Mouse (Mus musculus) heart, adult 18-20 months (tissue): Measurements from ENCODE around the gene Nup205. TPM values are rescaled to one million over a fixed set of nuclear protein-coding genes. Genes with fewer than 3 reads are reported as not detected.
"Not testable (repeated sequence)": the region's sequence is repeated elsewhere in the genome, so short reads cannot be mapped to it uniquely, and the experiment has no call there.

Experiments used
- DNase-seq, 2 experiments: peaks; one replicate each; pipeline ENCODE4 v3.0.0; 2021 to 2022; ENCODE audit warnings: mixed read lengths in 1 of 2
- long read RNA-seq, 2 experiments: library from polyadenylated mRNA; stranded (forward); transcript quantifications; one replicate each; pipeline ENCODE4 v2.0.0; 2021
- total RNA-seq, 2 experiments: library from RNA; stranded (reverse); gene quantifications; 2 replicates each; pipeline ENCODE4 v1.2.3; 2021

Nup205 gene
- total RNA-seq: 10 to 100 TPM; 15.7 to 18.7 TPM
- long read RNA-seq, experiment 1, partial matches to known transcripts: 4 of 5 reads
- long read RNA-seq, experiment 1, other reads (novel, unspliced or antisense): 1 of 5 reads
- long read RNA-seq, experiment 2: 0 reads

DNA sequence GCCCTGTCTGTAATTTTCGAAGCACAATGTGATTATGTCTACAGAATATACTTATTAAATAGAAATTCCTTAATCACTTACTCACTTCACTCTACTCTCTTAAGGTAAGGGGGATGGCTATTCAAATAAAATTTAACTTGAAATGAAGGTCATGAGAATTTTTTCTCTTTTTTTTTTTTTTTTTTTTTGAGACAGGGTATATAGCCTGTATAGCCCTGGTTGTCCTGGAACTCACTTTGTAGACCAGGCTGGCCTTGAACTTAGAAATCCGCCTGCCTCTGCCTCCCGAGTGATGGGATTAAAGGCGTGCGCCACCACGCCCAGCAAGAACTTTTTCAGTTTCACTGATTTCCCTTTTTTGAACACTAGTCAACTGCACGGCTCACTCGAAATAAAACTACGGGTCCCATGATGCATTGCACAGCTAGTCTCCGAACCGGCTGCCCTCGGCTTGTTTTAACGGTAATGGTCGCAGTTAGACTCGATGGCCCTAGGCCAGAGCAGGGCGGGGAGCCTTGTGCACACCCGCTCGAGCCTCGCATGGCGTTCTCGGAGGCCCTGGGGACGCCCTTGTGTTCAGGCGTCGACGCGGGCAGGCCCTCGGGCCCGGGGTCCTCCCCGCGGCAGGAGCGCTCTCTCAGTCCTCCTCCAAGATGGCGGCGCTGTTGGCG, at the start of gene Nup205:
Gene Nup205 (plus strand): TSS at position 443 of the 671 bp plus-strand sequence.
- peak; percentile 87 to 92 for DNase-seq

DNA sequence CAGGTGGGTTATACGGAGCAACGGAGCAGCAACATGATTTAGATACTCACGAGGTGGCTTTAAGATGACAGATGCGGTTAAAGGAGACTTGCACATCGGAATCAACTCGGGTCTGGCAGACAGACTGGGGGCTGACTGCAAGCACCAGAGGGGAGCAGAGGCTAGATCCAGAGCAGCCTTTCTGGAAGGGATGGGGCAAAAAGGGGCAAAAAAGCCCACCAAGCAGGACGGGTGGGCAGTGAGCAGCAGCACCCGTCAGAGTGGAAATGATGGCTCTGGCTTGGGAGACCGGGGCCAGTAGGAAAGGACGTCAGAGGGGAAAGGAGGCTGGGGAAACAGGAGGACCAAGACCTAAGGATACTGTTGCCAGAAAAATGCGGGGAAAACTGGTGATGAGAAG, 44.4 kb upstream of the Nup205 start:
- DNase-seq: no peak

DNA sequence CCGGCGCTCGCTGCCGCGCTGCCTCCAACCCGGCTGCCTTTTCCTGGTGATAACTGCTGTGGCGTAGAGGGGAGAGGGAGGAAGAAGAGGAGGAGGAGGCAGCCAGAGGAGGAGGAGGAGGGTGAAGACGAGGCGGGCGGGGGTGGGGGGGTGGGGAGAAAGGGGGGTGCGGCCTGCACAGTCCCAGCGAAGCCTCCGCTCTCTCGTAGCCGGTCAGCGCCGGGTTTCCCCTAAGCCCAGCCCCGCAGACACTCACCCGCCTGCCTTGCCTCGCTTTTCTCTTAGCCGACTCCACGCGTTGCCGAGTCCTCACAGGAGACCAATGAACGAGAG, 44.0 kb upstream of the Nup205 start:
- no peak for DNase-seq

DNA sequence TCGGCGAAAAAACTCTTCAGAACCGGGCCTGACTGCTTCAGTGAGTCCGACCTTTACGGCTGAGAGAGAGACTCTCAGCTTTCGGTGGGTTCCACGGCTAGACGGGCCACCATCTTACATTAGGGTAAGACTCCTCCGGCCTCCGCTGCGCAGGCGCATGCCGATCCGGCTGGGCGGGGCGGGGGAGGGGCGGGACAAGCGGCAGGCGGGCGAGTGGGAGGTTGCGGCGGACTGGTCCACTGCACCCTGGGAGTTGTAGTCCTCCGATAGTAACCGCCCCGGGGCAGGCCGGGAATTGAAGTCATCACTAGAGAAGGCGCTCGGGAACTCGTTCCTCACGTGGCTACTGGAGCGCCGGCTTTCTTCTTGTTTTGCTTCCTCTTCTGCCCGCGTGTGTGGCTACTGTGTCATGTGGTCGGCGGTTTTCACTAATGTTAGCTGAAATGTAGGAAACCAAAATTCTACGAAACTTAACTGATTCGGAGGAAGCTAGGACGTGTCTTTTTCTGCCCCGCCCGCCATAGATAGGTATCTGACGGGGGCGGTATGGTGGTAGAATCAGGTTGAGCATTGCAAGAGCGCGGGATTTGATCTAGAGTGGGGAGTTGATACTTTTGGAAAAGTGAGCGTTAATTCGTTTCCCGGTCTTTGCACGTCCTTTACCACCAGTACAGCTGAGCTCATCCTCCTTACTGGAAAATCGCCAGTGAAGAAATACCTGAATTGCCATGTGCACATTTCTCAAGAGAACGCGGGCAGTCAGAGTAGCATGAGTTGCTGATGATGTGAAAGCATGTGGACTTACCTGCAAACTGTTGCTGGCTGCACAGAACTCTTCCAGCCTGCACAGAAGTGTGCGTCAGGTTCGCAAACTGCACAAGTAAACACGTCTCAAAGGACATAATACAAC, 43.4 kb upstream of the Nup205 start, which contains the start of gene Cnot4:
Gene Cnot4 (minus strand): TSS at position 146 of the 910 bp plus-strand sequence.
- peak; percentile 99 for DNase-seq

DNA sequence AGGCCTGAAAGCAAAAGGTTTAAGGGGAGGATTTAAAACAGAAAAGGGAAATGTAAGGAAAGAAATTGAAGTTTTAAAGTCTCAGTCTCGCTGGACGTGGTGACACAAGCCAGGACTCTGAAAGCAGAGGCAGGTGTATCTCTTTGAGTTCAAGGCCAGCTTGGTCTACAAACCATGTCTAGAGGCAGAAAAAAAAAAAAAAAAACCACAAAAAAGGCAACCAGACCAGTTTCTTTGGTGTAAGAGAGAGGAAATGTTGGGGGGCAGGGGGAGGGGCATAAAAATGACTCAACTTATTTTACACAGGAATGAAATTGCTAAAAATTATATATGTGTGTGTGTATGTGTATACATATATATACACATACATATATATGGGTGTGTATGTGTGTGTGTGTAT, 42.4 kb upstream of the Nup205 start:
- DNase-seq: no peak

DNA sequence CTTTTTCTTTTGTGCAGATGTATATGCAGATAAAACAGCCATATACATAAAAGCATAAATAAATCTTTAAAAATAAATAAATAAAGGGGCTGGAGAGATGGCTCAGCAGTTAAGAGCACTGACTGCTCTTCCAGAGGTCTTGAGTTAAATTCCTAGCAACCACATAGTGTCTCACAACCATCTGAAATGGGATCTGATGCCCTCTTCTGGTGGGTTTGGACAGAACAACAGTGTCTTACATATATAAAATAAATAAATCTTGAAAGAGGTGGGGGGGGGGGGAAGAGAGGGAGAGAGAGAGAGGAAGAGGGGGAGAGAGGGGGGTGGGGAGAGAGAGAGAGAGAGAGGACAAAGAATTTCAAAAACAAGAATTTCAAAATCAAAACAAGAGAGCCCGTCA, 36.9 kb upstream of the Nup205 start:
- no peak for DNase-seq

DNA sequence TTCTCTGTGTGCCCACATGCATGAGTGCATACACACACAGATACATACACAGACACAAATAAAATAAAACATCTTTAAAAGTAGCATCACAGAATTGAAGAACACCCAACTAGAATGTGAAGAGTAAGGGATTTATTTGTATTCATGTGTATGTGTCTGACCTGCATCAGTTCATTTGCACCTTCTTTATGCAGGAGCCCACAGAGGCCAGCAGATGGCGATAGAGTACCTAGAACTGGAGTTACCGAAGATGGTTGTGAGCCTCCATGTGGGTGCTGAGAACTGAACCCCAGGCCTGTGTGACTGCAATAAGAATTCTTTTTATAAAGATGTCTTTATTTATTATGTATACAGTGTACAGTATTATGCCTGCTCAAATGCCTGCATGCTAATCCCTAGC, 31.7 kb upstream of the Nup205 start:
- no peak for DNase-seq

DNA sequence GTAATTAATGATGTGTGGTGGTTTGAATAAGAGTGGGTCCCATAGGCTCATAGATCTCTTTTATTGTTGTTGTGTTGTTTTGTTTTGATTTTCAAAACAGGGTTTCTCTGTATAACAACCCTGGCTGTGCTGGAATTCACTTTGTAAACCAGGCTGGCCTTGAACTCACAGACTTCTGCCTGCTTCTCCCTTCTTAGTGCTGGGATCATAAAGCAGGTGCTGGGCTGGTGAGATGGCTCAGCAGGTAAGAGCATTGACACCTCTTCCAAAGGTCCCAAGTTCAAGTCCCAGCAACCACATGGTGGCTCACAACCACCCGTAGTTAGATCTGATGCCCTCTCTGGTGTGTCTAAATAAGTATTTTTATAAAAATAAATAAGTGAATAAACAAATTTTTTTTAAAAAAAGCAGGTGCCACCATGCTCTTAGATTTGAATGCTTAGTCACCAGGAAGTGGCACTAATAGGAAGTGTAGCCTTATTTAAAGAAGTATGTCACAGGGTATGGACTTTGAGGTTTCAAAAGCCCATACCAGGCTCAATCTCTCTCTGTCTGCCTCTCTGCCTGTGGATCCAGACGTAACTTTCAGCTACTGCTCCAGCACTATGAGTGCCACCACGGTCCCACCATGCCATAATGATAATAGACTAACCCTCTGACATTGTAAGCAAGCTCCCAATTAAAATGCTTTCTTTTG, 29.3 kb upstream of the Nup205 start:
- DNase-seq: no peak

DNA sequence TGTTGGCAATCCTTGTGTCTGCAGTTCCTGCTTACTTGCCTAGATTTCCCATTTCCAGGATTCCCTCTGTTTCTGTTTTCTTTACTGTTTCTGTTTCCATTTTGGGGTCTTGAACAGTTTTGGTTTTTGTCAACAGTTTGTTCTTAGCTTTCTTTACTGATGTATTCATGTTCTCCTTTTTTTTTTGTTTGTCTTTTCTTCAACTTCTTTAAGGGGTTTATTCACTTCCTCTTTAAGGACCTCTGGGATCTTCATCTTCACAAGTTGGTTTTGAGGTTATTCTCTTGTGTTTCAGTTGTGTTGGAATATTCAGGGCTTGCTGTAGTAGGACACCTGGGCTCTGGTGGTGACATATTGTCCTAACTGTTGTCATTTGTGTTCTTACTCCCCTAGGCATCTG, 22.7 kb upstream of the Nup205 start:
- DNase-seq: no peak

DNA sequence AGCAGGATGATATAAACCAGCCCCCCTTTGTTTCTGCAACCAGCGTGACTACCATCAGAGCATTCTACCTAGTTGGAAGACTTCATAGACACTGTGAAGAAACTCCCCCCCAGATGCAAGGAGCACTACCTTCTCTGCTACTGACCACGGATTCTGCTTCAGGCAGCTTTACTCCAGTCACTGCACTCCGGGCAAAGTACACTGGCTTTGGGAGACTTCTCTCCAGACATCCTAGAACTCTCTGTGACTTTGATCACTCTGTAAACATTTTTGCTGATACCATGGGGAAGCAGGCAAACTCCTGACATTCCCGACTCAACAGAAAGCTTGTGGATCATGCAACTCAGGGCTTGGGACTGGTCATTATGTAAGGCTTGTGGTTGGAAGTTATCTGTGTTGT, 8.0 kb upstream of the Nup205 start:
- no peak for DNase-seq

DNA sequence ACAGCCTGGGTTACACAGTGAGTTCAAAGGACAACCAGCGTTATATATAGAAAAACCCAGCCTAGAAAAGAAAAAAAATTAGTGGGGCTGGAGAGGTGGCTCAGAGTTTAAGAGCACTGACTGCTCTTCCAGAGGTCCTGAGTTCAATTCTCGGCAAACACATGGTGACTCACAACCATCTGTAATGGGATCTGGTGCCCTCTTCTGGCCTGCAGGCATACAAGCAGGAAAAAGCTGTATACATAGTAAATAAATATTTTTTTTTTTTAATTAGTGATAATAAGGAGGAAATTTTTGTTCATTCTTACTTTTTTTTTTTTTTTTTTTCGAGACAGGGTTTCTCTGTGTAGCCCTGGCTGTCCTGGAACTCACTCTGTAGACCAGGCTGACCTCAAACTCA, 5.2 kb upstream of the Nup205 start:
- not testable (repeated sequence) for DNase-seq

DNA sequence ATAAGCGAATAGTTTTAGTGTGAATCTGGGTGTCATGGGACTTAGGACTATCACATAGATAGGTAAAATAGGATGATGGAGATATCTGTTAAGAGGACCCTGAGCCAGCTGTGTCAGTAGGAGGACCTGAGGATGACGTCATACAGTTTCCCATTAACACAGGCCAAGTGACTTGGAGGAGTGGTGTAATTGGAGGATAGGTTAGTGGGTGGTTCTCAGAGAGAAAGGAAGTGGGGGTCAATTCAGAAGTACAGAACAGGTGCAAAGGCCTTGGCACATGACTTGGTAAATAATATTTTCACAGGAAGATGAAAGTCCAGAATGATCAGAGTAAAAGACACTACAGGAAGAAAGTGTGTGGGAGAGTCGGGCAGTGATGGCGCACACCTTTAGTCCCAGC, 4.0 kb upstream of the Nup205 start:
- no peak for DNase-seq

DNA sequence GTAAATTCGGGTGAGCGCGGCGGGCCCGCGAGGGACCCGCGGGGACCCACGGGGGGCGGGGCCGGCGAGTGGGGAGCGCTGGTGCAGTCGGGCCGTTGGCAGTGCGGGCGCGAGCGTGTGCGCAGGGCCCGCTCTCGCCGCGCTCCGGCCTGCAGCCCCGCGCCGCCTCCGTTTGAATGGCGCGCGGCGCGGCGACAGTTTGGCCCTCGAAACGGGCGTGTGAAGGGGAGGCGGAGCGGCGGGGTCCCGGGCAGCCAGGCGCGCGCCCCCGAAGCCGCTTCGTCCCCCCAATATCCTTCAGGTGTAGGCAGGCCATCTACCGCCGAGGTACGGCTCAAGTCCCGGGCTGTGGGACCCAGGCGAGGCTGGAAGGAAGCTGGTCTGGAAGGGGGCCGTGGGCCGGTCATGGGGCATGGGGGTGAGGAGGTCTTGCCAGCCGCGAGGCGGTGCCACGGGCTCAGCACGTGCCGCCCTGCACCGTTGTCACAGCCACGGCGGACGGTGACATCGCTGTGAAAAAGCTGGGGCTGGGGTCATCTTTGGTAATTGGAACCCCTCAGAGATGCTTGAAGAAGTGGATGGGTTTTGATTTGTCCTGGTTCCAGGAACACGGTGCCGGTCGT, 540 bp downstream of the Nup205 start:
- no peak for DNase-seq

DNA sequence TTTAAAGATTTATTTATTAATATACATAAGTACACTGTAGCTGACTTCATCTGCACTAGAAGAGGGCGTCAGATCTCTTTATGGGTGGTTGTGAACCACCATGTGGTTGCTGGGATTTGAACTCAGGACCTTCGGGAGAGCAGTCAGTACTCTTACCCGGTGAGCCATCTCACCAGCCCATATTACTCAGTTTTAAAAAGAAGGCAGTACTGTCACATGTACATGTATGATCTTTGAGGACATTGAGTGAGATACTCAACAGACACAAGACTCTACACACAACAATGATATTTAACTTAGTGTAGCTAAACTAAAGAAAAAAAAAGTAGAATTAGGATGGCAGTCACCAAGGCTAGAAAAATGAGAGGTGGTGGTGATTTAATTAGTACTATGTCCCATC, 2.1 kb downstream of the Nup205 start:
- DNase-seq: not testable (repeated sequence)

DNA sequence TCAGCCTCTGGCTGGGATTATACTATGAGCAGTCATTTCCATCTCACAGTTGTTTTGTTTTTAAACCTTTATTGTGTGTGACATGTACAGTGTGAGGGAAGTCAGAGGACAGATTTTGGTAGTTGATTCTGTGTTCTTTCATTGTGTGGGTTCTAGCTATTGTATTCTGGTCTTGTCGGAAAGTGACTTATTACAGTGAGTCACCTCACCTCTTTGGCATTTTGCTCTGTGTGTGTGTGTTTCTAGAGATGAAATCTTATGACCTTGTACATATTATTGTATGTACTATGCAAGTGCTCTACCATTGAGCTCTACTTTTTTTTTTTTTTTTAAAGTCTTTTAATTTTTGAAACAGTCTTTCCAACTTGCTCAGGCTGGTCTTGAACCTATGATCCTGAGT, 7.6 kb downstream of the Nup205 start:
- no peak for DNase-seq

DNA sequence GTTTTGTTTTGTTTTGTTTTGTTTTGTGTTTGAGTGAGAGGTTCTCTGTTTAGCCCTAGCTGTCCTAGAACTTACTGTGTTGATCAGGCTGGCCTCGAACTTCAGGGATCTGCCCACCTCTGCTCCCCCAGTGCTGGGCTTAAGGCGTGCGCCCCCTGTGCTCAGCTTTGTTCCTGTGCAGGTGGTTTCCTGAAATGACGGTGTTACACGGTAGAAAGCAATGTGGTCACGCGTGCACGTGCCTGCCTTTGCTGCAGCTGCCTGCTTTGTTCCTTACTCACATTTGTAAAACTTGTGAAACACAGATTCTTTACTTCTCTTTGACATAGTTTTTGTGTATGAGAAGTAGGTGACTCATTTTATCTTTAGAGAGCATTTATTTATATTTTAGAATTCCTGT, 14.0 kb downstream of the Nup205 start:
- no peak for DNase-seq

DNA sequence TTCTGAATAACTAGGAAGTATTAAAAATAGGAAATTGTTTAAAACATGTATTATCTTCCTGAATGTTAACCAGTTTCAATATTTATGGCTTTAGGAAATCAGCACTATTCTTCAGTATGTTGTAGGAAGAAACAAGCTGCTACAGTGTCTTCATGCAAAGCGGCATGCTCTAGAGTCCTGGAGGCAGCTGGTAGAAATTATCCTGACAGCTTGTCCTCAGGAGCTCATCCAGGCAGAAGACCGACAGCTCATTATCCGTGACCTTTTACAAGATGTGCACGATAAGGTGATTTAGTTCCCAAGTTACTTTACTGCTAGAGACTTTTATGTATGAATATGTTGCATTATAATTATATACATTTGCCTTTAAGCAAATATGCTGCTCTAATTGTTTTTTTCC, 48.5 kb downstream of the Nup205 start:
- DNase-seq: no peak

DNA sequence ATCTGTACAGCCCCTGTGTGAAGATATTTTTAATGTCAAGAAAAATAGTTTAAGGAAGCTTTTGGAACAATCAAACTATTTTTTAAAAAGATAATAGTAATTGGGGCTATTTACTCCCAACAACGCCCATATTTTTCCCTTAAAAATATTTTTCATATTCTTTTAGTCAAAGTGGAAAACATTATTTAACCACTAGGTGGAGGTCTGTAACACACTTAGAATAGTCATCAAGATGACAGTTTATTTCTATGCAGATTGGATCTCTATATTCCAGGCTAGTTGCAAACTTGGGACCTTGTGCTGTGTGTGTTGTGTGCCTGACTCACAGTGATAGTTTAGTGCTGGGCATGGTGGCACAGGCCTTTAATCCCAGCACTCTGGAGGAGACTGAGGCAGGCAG, 52.2 kb downstream of the Nup205 start:
- DNase-seq: no peak

DNA sequence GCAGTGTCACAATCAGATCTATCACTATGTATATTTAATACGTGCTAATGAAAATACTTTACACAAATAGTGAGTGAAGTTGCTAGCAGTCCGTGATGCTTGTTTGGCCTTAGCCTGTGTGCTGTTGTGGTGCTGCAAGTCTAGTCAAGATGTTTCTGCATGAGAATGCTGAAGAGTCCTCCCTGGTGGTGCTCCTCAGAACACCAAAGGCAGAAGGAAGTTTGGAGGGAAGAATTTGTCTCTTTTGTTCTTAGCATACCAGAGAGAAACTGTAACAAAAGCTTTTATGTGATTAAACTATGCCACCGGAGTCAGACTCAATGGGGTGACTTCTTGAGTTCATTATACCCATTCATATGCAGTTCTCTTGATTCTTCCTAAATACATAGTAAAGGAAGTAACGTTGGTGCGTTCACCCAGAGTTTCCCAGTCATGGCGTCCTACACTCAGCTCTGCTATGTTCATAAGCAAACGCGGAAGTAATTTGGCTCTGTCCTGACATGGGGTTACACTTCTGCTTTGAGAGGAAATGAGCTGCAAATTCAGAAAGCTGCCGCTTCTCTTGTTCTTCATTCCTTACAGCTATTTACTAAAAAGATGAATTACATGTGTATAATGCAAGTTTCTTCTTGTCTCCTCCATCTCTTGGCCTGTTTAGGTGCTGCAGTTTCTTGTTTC, 59.0 kb downstream of the Nup205 start:
- no peak for DNase-seq

DNA sequence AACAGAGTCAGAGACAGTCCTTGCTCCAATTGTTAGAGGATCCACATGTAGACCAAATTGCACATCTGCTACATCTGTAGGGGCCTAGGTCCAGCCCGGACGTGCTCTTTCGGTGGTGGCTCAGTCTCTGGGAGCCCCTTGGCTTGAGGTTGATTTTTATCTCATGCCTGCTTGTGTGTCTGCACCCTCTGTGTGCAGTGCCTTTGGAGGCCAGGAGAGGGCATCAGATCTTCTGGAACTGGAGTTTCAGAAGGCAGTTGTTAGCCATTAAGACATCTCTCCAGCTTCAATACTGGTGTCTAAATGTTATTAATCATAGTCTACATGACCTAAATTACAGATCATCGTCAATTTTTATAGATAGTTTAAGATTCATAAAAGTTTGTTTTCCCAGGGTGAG, 66.0 kb downstream of the Nup205 start:
- DNase-seq: no peak

DNA sequence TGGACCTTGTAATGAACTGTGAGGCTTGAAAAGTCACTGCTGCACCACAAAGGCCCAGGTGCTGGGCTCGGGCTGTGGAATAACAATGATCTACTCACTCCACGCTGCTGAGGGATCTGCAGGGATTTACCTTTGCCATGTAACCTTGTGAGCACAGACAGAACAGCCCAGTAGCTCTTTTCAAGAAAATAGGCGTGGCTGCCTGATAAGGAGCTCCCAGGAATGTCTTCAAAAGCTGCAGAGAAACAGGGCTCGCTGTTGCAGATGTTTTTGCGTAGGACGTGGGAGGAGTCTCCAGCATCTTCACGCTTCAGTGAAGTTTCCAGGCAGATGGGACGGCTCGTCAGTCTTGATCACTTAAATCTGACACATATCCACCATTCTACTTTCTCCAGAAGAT, 66.8 kb downstream of the Nup205 start:
- no peak for DNase-seq

DNA sequence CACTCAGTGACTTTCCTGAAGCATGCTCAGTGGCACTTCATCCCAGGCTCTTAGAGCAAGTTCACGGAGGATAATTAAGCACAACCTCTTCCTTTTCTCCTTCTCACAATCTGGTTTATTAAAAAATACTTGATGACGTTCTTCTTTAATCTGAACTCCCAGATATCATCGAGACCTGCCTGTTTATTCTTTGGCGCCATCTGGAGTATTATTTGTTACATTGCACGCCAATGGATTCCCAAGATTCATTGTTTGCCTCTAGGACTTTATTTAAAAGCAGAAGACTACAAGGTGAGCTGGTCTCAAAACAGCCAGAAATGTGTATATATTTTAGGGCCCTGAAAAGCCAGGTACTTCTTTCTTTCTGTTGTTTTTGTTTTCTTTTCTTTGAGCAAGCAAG, 67.9 kb downstream of the Nup205 start:
- DNase-seq: peak in 1 of 2 experiments; percentile 40
